ENCODE assay signal across 27 mouse cellular contexts in genomic region chr5:75859316-75859836, GRCm38 (mm10).
"Had no signal": no experiment of that assay in that cellular context is flagged by ENCODE, and none has a peak within 500 bp of the region (broad histone marks: within the 10 kb centered on the region; RNA-seq: fewer than 3 reads in every experiment).

No protein-coding gene starts in this region.

- H3K4me2 ChIP-seq: heart, embryonic 11.5 days; heart, embryonic 13.5 days; heart, embryonic 15.5 days; hindbrain, embryonic 12.5 days; hindbrain, embryonic 14.5 days; intestine, embryonic 15.5 days; limb, embryonic 13.5 days; limb, embryonic 15.5 days; liver, embryonic 13.5 days had no signal

- ATAC-seq: forebrain, postnatal 0 days; hindbrain, embryonic 16.5 days; inflammation-experienced regulatory T-cells, adult 6 months; intestine, embryonic 15.5 days; intestine, postnatal 0 days had no signal

- H3K9me3 ChIP-seq: heart, embryonic 13.5 days; heart, embryonic 15.5 days; hindbrain, embryonic 10.5 days; hindbrain, embryonic 12.5 days; intestine, embryonic 15.5 days; limb, embryonic 13.5 days; limb, embryonic 15.5 days; liver, embryonic 13.5 days had no signal

- H3K27ac ChIP-seq: heart, adult 2 months; heart, embryonic 13.5 days; heart, embryonic 15.5 days; hindbrain, embryonic 10.5 days; hindbrain, embryonic 12.5 days; hindbrain, embryonic 14.5 days; intestine, embryonic 15.5 days; layer of hippocampus, adult 2 months; left cerebral cortex, adult 2 months; limb, embryonic 13.5 days; limb, embryonic 15.5 days; liver, embryonic 13.5 days had no signal

- H3K9ac ChIP-seq: forebrain, postnatal 0 days; heart, embryonic 13.5 days; heart, embryonic 15.5 days; hindbrain, embryonic 12.5 days; hindbrain, embryonic 14.5 days; intestine, embryonic 15.5 days; limb, embryonic 13.5 days; limb, embryonic 15.5 days; liver, embryonic 13.5 days had no signal

- H3K36me3 ChIP-seq: heart, embryonic 13.5 days; heart, embryonic 15.5 days; hindbrain, embryonic 10.5 days; hindbrain, embryonic 12.5 days; intestine, embryonic 15.5 days; limb, embryonic 13.5 days; limb, embryonic 15.5 days; liver, embryonic 13.5 days had no signal

- H3K4me1 ChIP-seq: heart, embryonic 13.5 days; heart, embryonic 15.5 days; hindbrain, embryonic 10.5 days; hindbrain, embryonic 12.5 days; intestine, embryonic 15.5 days; limb, embryonic 13.5 days; limb, embryonic 15.5 days had no signal

- H3K27me3 ChIP-seq: intestine, embryonic 15.5 days; limb, embryonic 13.5 days; limb, embryonic 15.5 days had no signal

- H3K4me3 ChIP-seq: heart, adult 2 months; heart, embryonic 13.5 days; heart, embryonic 15.5 days; hindbrain, embryonic 10.5 days; hindbrain, embryonic 12.5 days; intestine, embryonic 15.5 days; layer of hippocampus, adult 2 months; left cerebral cortex, adult 2 months; limb, embryonic 13.5 days; limb, embryonic 15.5 days; liver, embryonic 13.5 days had no signal

- DNase-seq: forebrain, postnatal 0 days; gastrocnemius, postnatal 14 days; gastrocnemius, postnatal 36 days; heart, adult 2 months; heart, postnatal 14 days; heart, postnatal 36 days; kidney, adult 18-20 months; kidney, adult 8-10 months; kidney, postnatal 10 days; kidney, postnatal 25 days; kidney, postnatal 4 days; left cerebral cortex, postnatal 4 days; liver, embryonic 13.5 days had no signal
